Mouse (Mus musculus) spleen, adult 10 weeks (tissue): ENCODE data around the gene Lmnb2. TPM values are rescaled to one million over a fixed set of nuclear protein-coding genes. Genes with fewer than 3 reads are reported as not detected.

Source experiments
- polyA plus RNA-seq: library from polyadenylated mRNA; stranded (reverse); fragments of 350-450 nt; fragmentation: Illumina TruSeq; extraction: RNeasy Lipid Tissue Mini Kit (QIAGEN cat#74804); gene quantifications from one replicate; pipeline ENCODE4 v1.2.3, GENCODE M21; 2015; ENCODE audit warnings: low replicate concordance; ENCODE audit not compliant: insufficient read depth

Lmnb2 gene
- polyA plus RNA-seq: 3.4 TPM

GRCm38 (mm10) chr10:80917779-80918434 lies at the start of gene Lmnb2:
Gene Lmnb2, minus strand, starts transcription at chr10:80918245.

GRCm38 (mm10) chr10:80929299-80930226 lies 11.5 kb upstream of the Lmnb2 start, which contains the start of gene Gadd45b:
Gene Gadd45b, plus strand, starts transcription at chr10:80930073.

GRCm38 (mm10) chr10:80900318-80901247 lies 17.5 kb downstream of the Lmnb2 start, which contains the start of gene Timm13:
Gene Timm13, minus strand, starts transcription at chr10:80900969.

GRCm38 (mm10) chr10:80871581-80871980 lies 46.5 kb downstream of the Lmnb2 start, which contains the start of gene Tmprss9:
Gene Tmprss9, plus strand, starts transcription at chr10:80871848.

GRCm38 (mm10) chr10:80854913-80855748 lies 62.9 kb downstream of the Lmnb2 start, which contains the start of the genes Lsm7 and Sppl2b:
Gene Lsm7, minus strand, starts transcription at chr10:80855209.
Gene Sppl2b, plus strand, starts transcription at chr10:80855275.

Other genes starting within 250 kb of the Lmnb2 start
- gene Mknk2, start 240.1 kb downstream of the Lmnb2 start, polyA plus RNA-seq: 81.5 TPM
- 94.7 TPM for gene Mob3a, start 216.3 kb downstream of the Lmnb2 start, polyA plus RNA-seq
- 35.5 TPM for gene Izumo4, start 216.1 kb downstream of the Lmnb2 start, polyA plus RNA-seq
- gene Ap3d1, start 176.0 kb downstream of the Lmnb2 start, polyA plus RNA-seq: 63.5 TPM
- 12.6 TPM for gene Dot1l, start 163.0 kb downstream of the Lmnb2 start, polyA plus RNA-seq
- 22.7 TPM for gene Sf3a2, start 120.0 kb downstream of the Lmnb2 start, polyA plus RNA-seq
- 70.0 TPM for gene Plekhj1, start 119.6 kb downstream of the Lmnb2 start, polyA plus RNA-seq
- gene Amh, start 113.0 kb downstream of the Lmnb2 start, polyA plus RNA-seq: not detected
- not detected for gene Jsrp1, start 104.7 kb downstream of the Lmnb2 start, polyA plus RNA-seq
- 388 TPM for gene Oaz1, start 91.6 kb downstream of the Lmnb2 start, polyA plus RNA-seq
- gene Lingo3, start 74.2 kb downstream of the Lmnb2 start, polyA plus RNA-seq: not detected
- gene Lsm7, start 63.0 kb downstream of the Lmnb2 start, polyA plus RNA-seq: 34.9 TPM
- gene Sppl2b, start 63.0 kb downstream of the Lmnb2 start, polyA plus RNA-seq: 7.5 TPM
- not detected for gene Tmprss9, start 46.4 kb downstream of the Lmnb2 start, polyA plus RNA-seq
- gene Timm13, start 17.3 kb downstream of the Lmnb2 start, polyA plus RNA-seq: 5.7 TPM
- gene Gadd45b, start 11.8 kb upstream of the Lmnb2 start, polyA plus RNA-seq: 15.7 TPM
- 1.0 TPM for gene Gng7, start 96.7 kb upstream of the Lmnb2 start, polyA plus RNA-seq
- not detected for gene Diras1, start 107.4 kb upstream of the Lmnb2 start, polyA plus RNA-seq
- 3.3 TPM for gene Slc39a3, start 119.2 kb upstream of the Lmnb2 start, polyA plus RNA-seq
- gene Sgta, start 141.9 kb upstream of the Lmnb2 start, polyA plus RNA-seq: 21.1 TPM
- gene Thop1, start 151.8 kb upstream of the Lmnb2 start, polyA plus RNA-seq: 4.1 TPM
- not detected for gene Creb3l3, start 180.6 kb upstream of the Lmnb2 start, polyA plus RNA-seq
- gene Map2k2, start 187.7 kb upstream of the Lmnb2 start, polyA plus RNA-seq: 27.7 TPM
- gene Zbtb7a, start 217.0 kb upstream of the Lmnb2 start, polyA plus RNA-seq: 14.0 TPM
- 10.8 TPM for gene Pias4, start 249.7 kb upstream of the Lmnb2 start, polyA plus RNA-seq